Mouse (Mus musculus): Measurements from ENCODE around the gene Wdr6.
"Not testable (repeated sequence)": the region's sequence is repeated elsewhere in the genome, so short reads cannot be mapped to it uniquely, and the experiment has no call there.

Wdr6 gene

GRCm38 (mm10) chr9:108578545-108579343 is at the start of gene Wdr6:
Gene Wdr6, minus strand, starts transcription at chr9:108578739.
- peak; percentile 96 for DNase-seq

GRCm38 (mm10) chr9:108628141-108628540 is 49.6 kb upstream of the Wdr6 start:
- DNase-seq, result no peak

DNA sequence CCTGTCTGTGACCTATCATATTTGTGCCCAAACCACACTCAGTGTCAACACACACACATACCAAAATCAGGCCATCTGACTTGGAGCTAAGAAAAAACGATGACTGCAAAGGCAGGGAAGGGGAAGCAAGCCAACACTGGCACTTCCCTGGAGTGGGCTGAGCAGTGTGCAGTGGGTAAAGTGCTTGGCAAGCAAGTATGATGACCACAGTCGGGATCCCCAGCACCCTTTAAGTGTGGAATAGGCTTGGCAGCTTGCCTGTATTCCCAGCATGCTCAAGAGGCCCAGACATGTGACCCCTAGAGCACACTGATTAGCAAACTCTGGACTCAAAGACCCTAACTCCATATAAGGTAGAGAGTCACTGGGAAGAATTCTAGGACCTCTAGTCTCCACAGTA is 48.0 kb upstream of the Wdr6 start:
- no peak for DNase-seq

GRCm38 (mm10) chr9:108617301-108617700 is 38.8 kb upstream of the Wdr6 start:
- DNase-seq, result no peak

DNA sequence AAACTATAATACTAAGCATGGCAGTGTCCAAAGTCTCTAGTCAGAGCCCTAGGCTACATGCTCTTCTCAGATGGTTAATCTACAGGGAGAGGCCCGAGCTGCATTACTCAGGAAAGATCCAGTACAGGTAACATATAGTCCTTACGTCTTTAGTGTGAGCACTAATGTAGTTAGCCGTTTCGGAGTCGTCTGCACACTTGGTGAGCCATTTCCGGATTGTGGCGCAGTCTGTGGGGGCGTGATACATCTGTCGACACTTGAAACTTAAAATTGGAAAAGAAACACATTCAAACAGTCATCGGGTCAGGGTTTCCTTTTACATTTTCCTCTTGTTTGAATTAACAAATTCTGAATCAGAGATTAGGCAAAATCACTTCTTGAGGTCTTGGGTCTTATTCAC is 32.9 kb upstream of the Wdr6 start:
- DNase-seq, result no peak

- no peak for DNase-seq
Observed at GRCm38 (mm10) chr9:108608889-108609288, 30.4 kb upstream of the Wdr6 start.

GRCm38 (mm10) chr9:108607929-108608328 is 29.4 kb upstream of the Wdr6 start:
- DNase-seq, result not testable (repeated sequence)

GRCm38 (mm10) chr9:108601986-108602385 is 23.4 kb upstream of the Wdr6 start:
- DNase-seq, result no peak

DNA sequence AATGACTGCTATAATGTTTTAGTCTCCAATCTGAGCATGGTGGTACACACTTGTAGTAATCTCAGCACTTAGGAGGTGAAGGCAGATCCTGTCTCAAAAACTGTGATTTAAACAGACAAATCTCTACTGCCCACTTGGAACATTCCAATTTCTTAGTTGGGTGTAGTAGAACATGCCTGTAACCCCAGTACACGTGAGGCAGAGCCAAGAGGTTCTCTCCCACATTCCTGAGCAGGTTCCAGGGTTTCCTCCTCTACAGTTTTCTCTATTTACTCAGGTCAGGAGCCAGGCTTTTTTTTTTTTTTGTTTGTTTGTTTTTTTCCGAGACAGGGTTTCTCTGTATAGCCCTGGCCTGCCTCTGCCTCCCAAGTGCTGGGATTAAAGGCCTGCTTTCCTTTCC is 21.5 kb upstream of the Wdr6 start:
- no peak for DNase-seq

DNA sequence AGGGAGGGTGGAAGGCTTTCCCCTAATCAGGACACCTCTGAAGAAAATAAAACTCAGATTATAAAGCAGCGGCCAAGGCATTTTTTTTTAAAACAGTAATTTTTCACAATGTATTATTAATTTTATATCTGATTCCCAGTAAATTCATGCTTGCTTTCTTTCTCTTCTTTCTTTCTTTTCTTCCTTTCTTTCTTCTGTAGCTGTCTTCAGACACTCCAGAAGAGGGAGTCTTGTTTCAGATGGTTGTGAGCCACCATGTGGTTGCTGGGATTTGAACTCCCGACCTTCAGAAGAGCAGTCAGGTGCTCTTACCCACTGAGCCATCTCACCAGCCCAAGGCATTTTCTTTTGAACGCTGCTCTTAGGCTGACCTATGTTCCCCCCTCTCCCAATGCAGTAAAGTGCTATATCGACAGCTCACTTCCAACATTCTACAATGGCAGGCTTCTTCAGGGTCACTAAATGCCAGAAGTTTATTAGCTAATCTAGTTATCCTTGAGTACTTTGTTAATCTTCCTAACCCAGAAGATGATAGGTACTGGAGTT is 20.6 kb upstream of the Wdr6 start:
- no peak for DNase-seq

- DNase-seq, result peak; percentile 81
Observed at GRCm38 (mm10) chr9:108596998-108597764, 18.6 kb upstream of the Wdr6 start, which contains the start of gene P4htm. Gene P4htm, minus strand, starts transcription at chr9:108597667.

DNA sequence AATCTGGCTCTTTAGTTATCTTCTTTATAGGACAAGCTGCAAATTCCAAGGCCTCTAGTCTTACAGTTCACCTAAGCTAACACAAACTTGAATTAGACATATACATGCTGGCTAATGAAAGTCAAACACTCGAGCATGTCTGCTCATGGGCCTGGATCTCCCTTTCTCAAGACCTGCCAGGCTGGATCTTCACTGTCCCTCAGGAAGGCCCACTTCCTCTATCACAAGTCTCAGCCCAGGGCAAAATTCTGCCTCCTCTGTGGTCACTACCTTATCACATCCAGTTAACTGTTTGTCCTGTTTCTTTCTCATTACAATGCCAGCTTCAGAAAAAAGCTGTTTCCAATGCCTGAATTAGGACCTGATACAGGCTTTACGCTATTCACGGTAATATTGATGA is 15.8 kb upstream of the Wdr6 start:
- DNase-seq, result no peak

- DNase-seq, result no peak
Observed at GRCm38 (mm10) chr9:108591462-108591861, 12.9 kb upstream of the Wdr6 start.

GRCm38 (mm10) chr9:108589229-108589628 is 10.7 kb upstream of the Wdr6 start:
- no peak for DNase-seq

- peak; percentile 73 for DNase-seq
Observed at GRCm38 (mm10) chr9:108587571-108588180, 9.1 kb upstream of the Wdr6 start.

GRCm38 (mm10) chr9:108579344-108579690 is 778 bp upstream of the Wdr6 start:
- no peak for DNase-seq

DNA sequence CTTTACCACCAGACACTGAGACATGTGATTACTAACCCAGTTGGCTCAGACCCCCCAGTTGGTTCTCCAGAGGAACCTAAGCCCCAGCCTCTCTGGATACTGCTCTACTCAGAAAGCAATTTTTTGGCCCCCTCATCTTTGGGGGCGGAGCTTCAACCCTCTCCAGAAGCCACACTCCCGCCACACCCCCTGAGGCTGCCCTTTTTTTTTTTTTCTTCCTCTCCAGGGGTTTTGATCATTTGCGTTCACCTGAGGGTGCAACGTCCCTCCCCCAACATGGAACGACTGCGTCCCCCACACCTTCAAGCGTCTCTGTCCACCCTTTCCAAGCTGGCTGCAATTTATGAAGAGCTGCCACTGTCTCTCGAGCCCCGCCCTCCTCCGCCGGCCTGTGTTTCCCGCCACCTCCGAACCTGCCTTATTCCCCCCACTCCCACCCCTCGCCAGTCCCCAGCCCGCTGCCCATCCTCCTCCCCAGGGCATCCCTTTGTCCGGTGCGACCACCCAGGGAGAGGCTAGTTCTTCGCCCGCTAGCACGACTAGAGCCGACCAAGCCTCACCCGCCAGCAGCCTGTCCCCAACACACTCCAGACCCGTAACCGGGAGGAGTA is 500 bp downstream of the Wdr6 start:
- peak; percentile 76 for DNase-seq

DNA sequence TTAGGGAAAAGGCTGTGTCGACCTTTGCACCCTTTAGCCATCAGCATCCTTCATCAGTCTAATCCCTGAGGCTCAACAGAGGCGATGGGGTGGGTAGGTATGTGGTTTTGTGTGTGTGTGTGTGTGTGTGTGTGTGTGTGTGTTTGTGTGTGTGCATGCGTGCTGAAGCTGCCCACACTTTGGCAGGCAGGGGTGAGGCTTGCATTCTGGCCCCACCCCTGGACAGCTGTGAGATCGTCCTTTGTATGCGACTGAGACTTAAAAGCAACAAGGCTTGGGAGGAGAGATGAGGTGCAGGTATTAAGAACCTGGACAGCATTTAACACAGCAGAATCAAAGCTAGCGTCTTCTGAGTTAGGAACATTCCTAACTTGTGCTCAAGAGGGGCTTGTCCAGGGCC is 1.5 kb downstream of the Wdr6 start:
- no peak for DNase-seq

DNA sequence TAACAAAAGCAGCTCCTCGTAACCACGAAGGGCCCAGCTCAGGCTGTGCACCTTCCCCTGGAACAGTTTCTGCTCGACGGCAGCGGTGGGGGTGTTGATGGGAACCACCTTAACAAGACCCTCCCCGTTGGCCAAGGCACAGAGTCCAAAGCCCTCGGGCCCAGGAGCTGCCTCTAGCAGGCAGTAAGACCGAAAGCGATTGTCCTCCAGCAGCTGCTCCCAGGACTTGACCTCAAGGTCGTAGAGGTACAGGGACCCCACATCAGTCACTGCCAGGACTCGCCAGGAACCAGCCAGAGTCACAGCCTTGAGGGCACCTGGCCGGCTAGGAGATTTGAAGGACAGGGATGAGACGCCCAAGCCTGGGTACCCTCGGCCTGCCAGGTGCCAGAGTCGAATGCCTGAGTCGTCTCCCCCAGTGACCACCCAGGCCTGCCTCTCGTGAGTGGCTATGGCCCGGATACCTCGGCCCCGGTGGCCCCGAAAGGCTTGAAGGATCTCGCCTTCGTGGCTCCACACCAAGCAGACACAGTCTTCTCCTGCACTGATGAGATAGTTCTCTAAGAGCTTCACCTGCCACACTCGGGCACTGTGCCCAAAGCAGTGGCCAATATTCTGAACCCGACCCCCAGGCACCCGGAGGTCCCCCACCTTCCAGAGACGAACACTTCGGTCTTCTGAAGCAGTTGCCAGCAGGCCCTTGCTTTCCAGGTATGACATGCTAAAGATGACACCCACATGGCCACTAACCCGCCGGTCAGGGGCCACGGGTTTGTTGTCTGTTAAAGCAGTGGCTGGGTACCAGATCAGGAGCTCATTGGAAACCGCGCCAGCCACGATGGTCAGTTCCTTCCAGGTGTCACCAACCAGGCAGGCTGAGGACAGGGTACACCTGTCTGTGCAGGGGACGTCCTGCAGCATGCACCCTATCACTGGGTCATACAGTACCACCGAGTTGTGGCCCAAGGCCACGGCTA is 2.9 kb downstream of the Wdr6 start:
- no peak for DNase-seq

DNA sequence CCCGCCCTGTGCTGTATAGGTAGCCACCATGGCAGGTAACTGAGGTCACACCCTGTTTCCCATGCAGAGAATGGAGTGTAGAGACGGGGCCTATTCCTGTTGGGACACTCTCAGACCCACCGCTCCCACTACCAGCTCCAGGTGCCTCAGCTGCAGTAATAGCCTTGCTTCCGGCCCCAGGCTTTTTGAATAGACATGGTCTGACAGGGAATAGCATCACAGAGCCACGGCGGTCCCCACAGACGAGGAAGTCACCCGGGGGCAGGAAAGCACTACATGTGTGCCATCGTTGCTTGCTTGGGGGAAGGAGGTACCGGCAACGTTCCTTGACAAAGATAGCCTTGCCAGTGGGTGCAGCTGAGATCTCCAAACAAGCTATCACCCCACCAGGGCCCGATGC is 3.6 kb downstream of the Wdr6 start:
- no peak for DNase-seq

GRCm38 (mm10) chr9:108573774-108574690 is 4.5 kb downstream of the Wdr6 start:
- DNase-seq, result peak; percentile 70

Measured in cerebellum, adult 11-12 months (tissue).